Mouse (Mus musculus) lung, postnatal 36 days (tissue): ENCODE results near the gene Esp23.
"Not testable (repeated sequence)": the region's sequence is repeated elsewhere in the genome, so short reads cannot be mapped to it uniquely, and the experiment has no call there.

Experiments
- DNase-seq: peaks from one replicate; pipeline ENCODE4 v3.0.0; 2022; ENCODE audit warnings: mixed read lengths

Esp23 gene

DNA sequence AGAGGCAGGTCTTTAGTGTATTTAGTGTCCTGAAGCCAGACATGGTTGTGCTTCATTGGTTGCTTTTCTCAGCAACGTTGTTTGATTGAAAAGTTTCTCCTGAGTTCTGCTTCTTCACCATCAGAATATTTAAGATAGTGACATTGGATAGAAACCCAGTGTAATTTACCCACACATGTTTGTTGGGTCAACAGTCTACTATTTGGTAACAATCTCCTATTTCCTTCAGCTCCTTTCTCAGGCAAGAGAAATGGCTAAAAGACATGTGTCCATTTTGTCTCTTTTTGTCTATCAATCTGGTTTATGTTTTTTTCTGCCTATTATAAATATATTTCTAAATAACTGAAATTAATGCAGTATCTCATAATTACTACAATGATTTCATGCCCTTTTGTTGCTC, at the start of gene Esp23:
TSS of gene Esp23 (minus strand) at position 101 of the 400 bp plus-strand sequence.
- no peak for DNase-seq

DNA sequence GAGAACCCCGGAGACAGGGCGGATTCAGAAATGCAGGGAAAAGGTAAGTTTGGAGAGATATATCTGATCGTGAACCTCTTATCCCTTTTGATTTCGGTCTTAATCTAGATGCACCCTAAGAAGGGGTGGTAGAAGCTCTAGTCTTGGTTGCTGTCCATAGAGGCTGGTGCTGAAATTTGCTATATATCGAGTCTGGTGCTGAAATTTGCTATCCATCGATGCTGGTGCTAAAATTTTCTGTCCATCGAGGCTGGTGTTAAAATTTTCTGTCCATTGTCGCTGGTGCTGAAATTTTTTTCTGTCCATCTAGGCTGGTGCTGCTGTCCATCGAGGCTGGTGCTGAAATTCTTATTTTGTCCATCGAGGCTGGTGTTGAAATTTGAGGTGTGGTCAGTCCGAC, 30.3 kb upstream of the Esp23 start:
- DNase-seq = not testable (repeated sequence)

DNA sequence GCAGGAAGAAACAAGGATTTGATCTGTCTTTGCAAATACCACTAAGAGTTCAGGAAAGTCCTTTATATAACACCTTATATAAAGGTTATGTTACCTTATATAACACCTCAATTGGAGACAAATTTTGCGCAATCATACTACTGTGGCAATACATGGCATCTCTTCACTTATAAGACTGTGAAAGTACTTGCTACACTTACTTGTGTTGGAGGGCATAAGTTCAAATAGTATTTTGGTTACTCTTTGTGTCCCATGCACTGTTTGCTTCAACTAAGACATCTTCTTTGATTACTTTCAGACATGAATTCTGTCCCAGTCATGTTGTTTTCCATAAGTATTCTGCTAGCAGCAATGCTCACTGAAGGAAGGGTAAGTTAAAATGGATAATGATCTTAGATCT, 18.2 kb upstream of the Esp23 start, which contains the start of gene Esp22:
TSS of gene Esp22 (plus strand) at position 301 of the 400 bp plus-strand sequence.
- DNase-seq = no peak

DNA sequence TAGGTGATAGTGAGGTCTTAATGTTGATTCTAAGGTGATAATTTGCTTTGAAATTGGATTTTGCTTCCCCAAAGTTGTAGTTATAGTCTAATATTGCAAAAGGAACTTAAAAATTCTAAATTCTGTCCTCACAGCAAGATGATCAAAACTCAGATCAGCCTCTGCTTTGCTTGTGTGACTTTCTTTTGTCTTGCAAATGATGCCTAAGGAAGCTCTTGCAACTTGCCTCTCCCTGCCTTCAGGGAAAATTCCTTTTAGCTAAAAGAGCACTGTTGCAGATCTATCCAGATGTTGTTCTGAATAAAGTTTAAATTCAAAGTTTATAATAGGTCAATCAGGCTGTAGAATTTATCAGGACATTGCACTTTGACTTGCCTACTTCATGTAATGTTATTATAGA, 13.2 kb downstream of the Esp23 start:
- no peak for DNase-seq

DNA sequence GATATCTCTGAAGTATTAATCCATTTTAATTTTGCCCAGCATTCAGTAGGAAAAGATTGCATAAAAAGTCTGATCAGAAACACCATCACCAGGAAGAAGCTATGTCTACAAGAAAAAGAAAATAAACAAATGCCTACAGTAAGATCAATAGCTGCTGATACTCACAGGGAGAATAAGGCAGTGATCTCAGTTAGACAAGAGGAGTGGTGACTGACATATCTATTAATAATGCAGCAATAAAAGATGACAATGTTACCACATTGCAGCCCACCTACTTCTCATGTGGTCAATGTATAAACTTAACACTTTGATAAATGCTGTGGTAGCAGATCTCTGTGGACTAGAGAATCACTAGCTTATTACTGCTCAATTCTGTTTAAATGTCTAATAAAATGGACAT, 33.6 kb downstream of the Esp23 start, which contains the start of gene Gm21903:
TSS of gene Gm21903 (minus strand) at position 101 of the 400 bp plus-strand sequence.
- no peak for DNase-seq

DNA sequence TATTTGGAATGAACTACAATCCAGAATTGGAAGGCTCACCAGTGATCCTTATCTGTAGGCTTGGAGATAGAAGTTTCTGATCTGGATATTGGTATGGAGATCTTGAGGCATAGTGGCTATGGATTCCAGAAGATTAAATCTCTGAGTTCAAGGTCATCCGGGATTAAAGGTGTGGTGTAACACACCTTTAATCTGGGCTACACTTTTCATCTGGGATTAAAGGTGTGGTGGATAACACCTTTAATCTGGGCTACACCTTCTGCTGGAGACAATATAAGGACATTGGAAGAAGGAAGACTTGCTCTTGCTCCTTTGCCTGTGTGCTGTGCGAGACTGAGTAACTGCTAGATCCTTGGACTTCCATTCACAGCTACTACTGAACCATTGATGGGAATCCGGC, 40.4 kb downstream of the Esp23 start, which contains the start of gene Esp24:
TSS of gene Esp24 (plus strand) at position 301 of the 400 bp plus-strand sequence.
- DNase-seq = not testable (repeated sequence)
